Mouse (Mus musculus): ENCODE measurements around the gene Chst15. TPM values are rescaled to one million over a fixed set of nuclear protein-coding genes. Genes with fewer than 3 reads are reported as not detected.
A peak's percentile ranks its signal among the peaks of the same experiment; 100 is the strongest.

Chst15 gene
- polyA plus RNA-seq, 1 experiment from 2014 or later, result 6.2 TPM

- no peaks in the 10 kb centered on the region for H3K36me3 ChIP-seq (ENCODE audit: control insufficient read depth, insufficient read depth)
- H3K9me3 ChIP-seq (replicated peaks; ENCODE audit: control insufficient read depth, low read length), result no peaks in the 10 kb centered on the region
- no peak overlapping the region for H3K4me2 ChIP-seq (ENCODE audit: low read depth, low read length)
- 92% methylated on average over 1 of the region's 1 CpGs for WGBS
- H3K4me1 ChIP-seq (ENCODE audit: control insufficient read depth, insufficient read depth, low read length), result peaks cover 7% of the 10 kb centered on the region; the same call in 1 of the 2 replicates
- H3K27me3 ChIP-seq (ENCODE audit: control insufficient read depth, insufficient read depth, low read length), result no peaks in the 10 kb centered on the region; the same call in 1 of the 2 replicates
- no peak overlapping the region for H3K27ac ChIP-seq (ENCODE audit: low read length)
- H3K9ac ChIP-seq (ENCODE audit: low read length), result no peak overlapping the region
- H3K4me3 ChIP-seq (ENCODE audit: low read length), result no peak overlapping the region
- no peak for ATAC-seq (replicated peaks; ENCODE audit: extremely low read depth, insufficient read depth, low FRiP score)
Observed at GRCm38 (mm10) chr7:132328648-132329047, 11.6 kb upstream of the Chst15 start.

GRCm38 (mm10) chr7:132325549-132326331 is 8.7 kb upstream of the Chst15 start:
- Histone ChIP-seq H3K27me3 (ENCODE audit: control insufficient read depth, insufficient read depth, low read length) (no peaks in the 10 kb centered on the region), H3K4me1 (ENCODE audit: control insufficient read depth, insufficient read depth, low read length) (peaks cover 7% of the 10 kb centered on the region; the same call in 1 of the 2 replicates), H3K9me3 (replicated peaks; ENCODE audit: control insufficient read depth, low read length) (no peaks in the 10 kb centered on the region), H3K27ac (ENCODE audit: low read length) (no peak overlapping the region), H3K9ac (ENCODE audit: low read length) (no peak overlapping the region), H3K4me2 (ENCODE audit: low read depth, low read length) (no peak overlapping the region), H3K4me3 (ENCODE audit: low read length) (no peak overlapping the region), H3K36me3 (ENCODE audit: control insufficient read depth, insufficient read depth) (no peaks in the 10 kb centered on the region)
- 0 out of 2 replicates have a peak, but pooled peaks have one; percentile 28 for ATAC-seq (replicated peaks; ENCODE audit: extremely low read depth, insufficient read depth, low FRiP score)
- WGBS, result 32% methylated on average over 5 of the region's 5 CpGs

GRCm38 (mm10) chr7:132323430-132323829 is 6.4 kb upstream of the Chst15 start:
- 61% methylated on average over 5 of the region's 5 CpGs for WGBS
- Histone ChIP-seq H3K27ac (ENCODE audit: low read length) (no peak overlapping the region), H3K4me2 (ENCODE audit: low read depth, low read length) (no peak overlapping the region)

GRCm38 (mm10) chr7:132321392-132321958 is 4.4 kb upstream of the Chst15 start:
- H3K4me3 ChIP-seq (ENCODE audit: low read length), result no peak overlapping the region
- H3K4me1 ChIP-seq (ENCODE audit: control insufficient read depth, insufficient read depth, low read length), result peaks cover 13% of the 10 kb centered on the region
- H3K27me3 ChIP-seq (ENCODE audit: control insufficient read depth, insufficient read depth, low read length), result no peaks in the 10 kb centered on the region
- ATAC-seq (replicated peaks; ENCODE audit: extremely low read depth, insufficient read depth, low FRiP score), result no peak
- no peak overlapping the region for H3K9ac ChIP-seq (ENCODE audit: low read length)
- H3K27ac ChIP-seq (ENCODE audit: low read length), result no peak overlapping the region
- 63% methylated on average over 2 of the region's 2 CpGs for WGBS
- H3K4me2 ChIP-seq (ENCODE audit: low read depth, low read length), result no peak overlapping the region
- H3K9me3 ChIP-seq (replicated peaks; ENCODE audit: control insufficient read depth, low read length), result no peaks in the 10 kb centered on the region
- no peaks in the 10 kb centered on the region for H3K36me3 ChIP-seq (ENCODE audit: control insufficient read depth, insufficient read depth)

More at GRCm38 (mm10) chr7:132323430-132323829, 6.4 kb upstream of the Chst15 start:
- peaks cover 7% of the 10 kb centered on the region; the same call in 1 of the 2 replicates for H3K4me1 ChIP-seq (ENCODE audit: control insufficient read depth, insufficient read depth, low read length)
- no peak overlapping the region for H3K4me3 ChIP-seq (ENCODE audit: low read length)
- no peaks in the 10 kb centered on the region for H3K27me3 ChIP-seq (ENCODE audit: control insufficient read depth, insufficient read depth, low read length)
- H3K36me3 ChIP-seq (ENCODE audit: control insufficient read depth, insufficient read depth), result no peaks in the 10 kb centered on the region
- H3K9me3 ChIP-seq (replicated peaks; ENCODE audit: control insufficient read depth, low read length), result no peaks in the 10 kb centered on the region
- ATAC-seq (replicated peaks; ENCODE audit: extremely low read depth, insufficient read depth, low FRiP score), result no peak
- no peak overlapping the region for H3K9ac ChIP-seq (ENCODE audit: low read length)

- H3K9me3 ChIP-seq (replicated peaks; ENCODE audit: control insufficient read depth, low read length), result no peaks in the 10 kb centered on the region
- peak overlapping the region; percentile 76 for H3K4me3 ChIP-seq (ENCODE audit: low read length)
- ATAC-seq (replicated peaks; ENCODE audit: extremely low read depth, insufficient read depth, low FRiP score), result peak; percentile 62
- H3K4me2 ChIP-seq (ENCODE audit: low read depth, low read length), result peak overlapping the region; percentile 99
- H3K27me3 ChIP-seq (ENCODE audit: control insufficient read depth, insufficient read depth, low read length), result no peaks in the 10 kb centered on the region
- peak overlapping the region; percentile 68 for H3K27ac ChIP-seq (ENCODE audit: low read length)
- H3K36me3 ChIP-seq (ENCODE audit: control insufficient read depth, insufficient read depth), result no peaks in the 10 kb centered on the region
- peaks cover 9% of the 10 kb centered on the region for H3K4me1 ChIP-seq (ENCODE audit: control insufficient read depth, insufficient read depth, low read length)
- peak overlapping the region; percentile 81 for H3K9ac ChIP-seq (ENCODE audit: low read length)
- under 1% methylated on average over 76 of the region's 79 CpGs for WGBS
Observed at GRCm38 (mm10) chr7:132316101-132317035, 660 bp downstream of the Chst15 start.

- H3K4me1 ChIP-seq (ENCODE audit: control insufficient read depth, insufficient read depth, low read length), result peaks cover 9% of the 10 kb centered on the region
Observed at GRCm38 (mm10) chr7:132315149-132316091, 1.6 kb downstream of the Chst15 start.

GRCm38 (mm10) chr7:132312396-132312795 is 4.6 kb downstream of the Chst15 start:
- Histone ChIP-seq H3K27me3 (ENCODE audit: control insufficient read depth, insufficient read depth, low read length) (no peaks in the 10 kb centered on the region), H3K4me1 (ENCODE audit: control insufficient read depth, insufficient read depth, low read length) (peaks cover 5% of the 10 kb centered on the region), H3K9ac (ENCODE audit: low read length) (no peak overlapping the region), H3K4me2 (ENCODE audit: low read depth, low read length) (no peak overlapping the region), H3K4me3 (ENCODE audit: low read length) (no peak overlapping the region), H3K9me3 (replicated peaks; ENCODE audit: control insufficient read depth, low read length) (no peaks in the 10 kb centered on the region), H3K36me3 (ENCODE audit: control insufficient read depth, insufficient read depth) (no peaks in the 10 kb centered on the region), H3K27ac (ENCODE audit: low read length) (no peak overlapping the region)
- no peak for ATAC-seq (replicated peaks; ENCODE audit: extremely low read depth, insufficient read depth, low FRiP score)
- 56% methylated on average over 8 of the region's 8 CpGs for WGBS

More at GRCm38 (mm10) chr7:132315149-132316091, 1.6 kb downstream of the Chst15 start:
- Histone ChIP-seq H3K4me3 (ENCODE audit: low read length) (peak overlapping the region; percentile 76), H3K4me2 (ENCODE audit: low read depth, low read length) (peak overlapping the region; percentile 99), H3K27me3 (ENCODE audit: control insufficient read depth, insufficient read depth, low read length) (no peaks in the 10 kb centered on the region), H3K36me3 (ENCODE audit: control insufficient read depth, insufficient read depth) (no peaks in the 10 kb centered on the region), H3K27ac (ENCODE audit: low read length) (peak overlapping the region; percentile 68), H3K9ac (ENCODE audit: low read length) (peak overlapping the region; percentile 81), H3K9me3 (replicated peaks; ENCODE audit: control insufficient read depth, low read length) (no peaks in the 10 kb centered on the region)
- WGBS, result 1% methylated on average over 51 of the region's 51 CpGs
- peak; percentile 66 for ATAC-seq (replicated peaks; ENCODE audit: extremely low read depth, insufficient read depth, low FRiP score)

Data from heart, embryonic 16.5 days (tissue).